Mouse (Mus musculus): Measurements from ENCODE around the gene Defb36. TPM values are rescaled to one million over a fixed set of nuclear protein-coding genes. Genes with fewer than 3 reads are reported as not detected.

Defb36 gene
- polyA plus RNA-seq, 1 experiment, result not detected

GRCm38 (mm10) chr2:152601275-152601960, 2.7 kb upstream of the Defb36 start:
- Histone ChIP-seq H3K4me1 (ENCODE audit: control insufficient read depth, insufficient read depth, insufficient read length, low read length) (no peaks in the 10 kb centered on the region), H3K27me3 (ENCODE audit: control insufficient read depth, insufficient read depth, low read length) (no peaks in the 10 kb centered on the region), H3K36me3 (ENCODE audit: control insufficient read depth, insufficient read depth, low read length) (no peaks in the 10 kb centered on the region), H3K4me3 (ENCODE audit: low read depth, low read length) (no peak overlapping the region), H3K27ac (ENCODE audit: insufficient read depth, low read depth, low read length) (no peak overlapping the region)
- peak; percentile 17; the same call in 1 of the 2 replicates for TF ChIP-seq CTCF (IDR thresholded peaks at IDR 0.05; ENCODE audit: extremely low read depth, insufficient read length, insufficient replicate concordance, low read depth, low read length)
- no peak for TF ChIP-seq POLR2A (IDR thresholded peaks at IDR 0.05; ENCODE audit: low read depth, low read length)
- 68% methylated on average over 4 of the region's 4 CpGs for WGBS

GRCm38 (mm10) chr2:152607746-152608145, 3.6 kb downstream of the Defb36 start:
- Histone ChIP-seq H3K4me1 (ENCODE audit: control insufficient read depth, insufficient read depth, insufficient read length, low read length) (no peaks in the 10 kb centered on the region), H3K4me3 (ENCODE audit: low read depth, low read length) (no peak overlapping the region), H3K27me3 (ENCODE audit: control insufficient read depth, insufficient read depth, low read length) (no peaks in the 10 kb centered on the region), H3K36me3 (ENCODE audit: control insufficient read depth, insufficient read depth, low read length) (no peaks in the 10 kb centered on the region), H3K27ac (ENCODE audit: insufficient read depth, low read depth, low read length) (no peak overlapping the region)
- 58% methylated on average over 6 of the region's 6 CpGs for WGBS
- TF ChIP-seq POLR2A (IDR thresholded peaks at IDR 0.05; ENCODE audit: low read depth, low read length) (no peak), CTCF (IDR thresholded peaks at IDR 0.05; ENCODE audit: extremely low read depth, insufficient read length, insufficient replicate concordance, low read depth, low read length) (no peak)

- no peaks in the 10 kb centered on the region for H3K36me3 ChIP-seq (ENCODE audit: control insufficient read depth, insufficient read depth, low read length)
- TF ChIP-seq CTCF (IDR thresholded peaks at IDR 0.05; ENCODE audit: extremely low read depth, insufficient read length, insufficient replicate concordance, low read depth, low read length) (no peak), POLR2A (IDR thresholded peaks at IDR 0.05; ENCODE audit: low read depth, low read length) (no peak)
- H3K4me3 ChIP-seq (ENCODE audit: low read depth, low read length), result no peak overlapping the region
- WGBS, result 93% methylated on average over 1 of the region's 1 CpGs
- H3K27ac ChIP-seq (ENCODE audit: insufficient read depth, low read depth, low read length), result no peak overlapping the region
- no peaks in the 10 kb centered on the region for H3K27me3 ChIP-seq (ENCODE audit: control insufficient read depth, insufficient read depth, low read length)
- no peaks in the 10 kb centered on the region for H3K4me1 ChIP-seq (ENCODE audit: control insufficient read depth, insufficient read depth, insufficient read length, low read length)
These were observed 4.6 kb downstream of the Defb36 start for GRCm38 (mm10) chr2:152608719-152609118.

- Histone ChIP-seq H3K27me3 (ENCODE audit: control insufficient read depth, insufficient read depth, low read length) (no peaks in the 10 kb centered on the region), H3K36me3 (ENCODE audit: control insufficient read depth, insufficient read depth, low read length) (no peaks in the 10 kb centered on the region), H3K27ac (ENCODE audit: insufficient read depth, low read depth, low read length) (no peak overlapping the region), H3K4me1 (ENCODE audit: control insufficient read depth, insufficient read depth, insufficient read length, low read length) (no peaks in the 10 kb centered on the region), H3K4me3 (ENCODE audit: low read depth, low read length) (no peak overlapping the region)
- 56% methylated on average over 7 of the region's 8 CpGs for WGBS
- no peak for TF ChIP-seq POLR2A (IDR thresholded peaks at IDR 0.05; ENCODE audit: low read depth, low read length)
- TF ChIP-seq CTCF (IDR thresholded peaks at IDR 0.05; ENCODE audit: extremely low read depth, insufficient read length, insufficient replicate concordance, low read depth, low read length), result no peak
These were observed 8.1 kb downstream of the Defb36 start for GRCm38 (mm10) chr2:152612193-152612592.

- WGBS, result 16% methylated on average over 7 of the region's 7 CpGs
- Histone ChIP-seq H3K36me3 (ENCODE audit: control insufficient read depth, insufficient read depth, low read length) (no peaks in the 10 kb centered on the region), H3K27ac (ENCODE audit: insufficient read depth, low read depth, low read length) (no peak overlapping the region), H3K27me3 (ENCODE audit: control insufficient read depth, insufficient read depth, low read length) (no peaks in the 10 kb centered on the region), H3K4me3 (ENCODE audit: low read depth, low read length) (no peak overlapping the region), H3K4me1 (ENCODE audit: control insufficient read depth, insufficient read depth, insufficient read length, low read length) (no peaks in the 10 kb centered on the region)
- TF ChIP-seq POLR2A (IDR thresholded peaks at IDR 0.05; ENCODE audit: low read depth, low read length), result no peak
- peak; percentile 74; the same call in 1 of the 2 replicates for TF ChIP-seq CTCF (IDR thresholded peaks at IDR 0.05; ENCODE audit: extremely low read depth, insufficient read length, insufficient replicate concordance, low read depth, low read length)
These were observed 11.4 kb downstream of the Defb36 start for GRCm38 (mm10) chr2:152615563-152615962.

GRCm38 (mm10) chr2:152616470-152616869, 12.3 kb downstream of the Defb36 start:
- no peaks in the 10 kb centered on the region for H3K27me3 ChIP-seq (ENCODE audit: control insufficient read depth, insufficient read depth, low read length)
- WGBS, result 67% methylated on average over 6 of the region's 6 CpGs
- no peaks in the 10 kb centered on the region for H3K4me1 ChIP-seq (ENCODE audit: control insufficient read depth, insufficient read depth, insufficient read length, low read length)
- no peak overlapping the region for H3K4me3 ChIP-seq (ENCODE audit: low read depth, low read length)
- TF ChIP-seq CTCF (IDR thresholded peaks at IDR 0.05; ENCODE audit: extremely low read depth, insufficient read length, insufficient replicate concordance, low read depth, low read length) (no peak), POLR2A (IDR thresholded peaks at IDR 0.05; ENCODE audit: low read depth, low read length) (no peak)
- no peaks in the 10 kb centered on the region for H3K36me3 ChIP-seq (ENCODE audit: control insufficient read depth, insufficient read depth, low read length)
- H3K27ac ChIP-seq (ENCODE audit: insufficient read depth, low read depth, low read length), result no peak overlapping the region

GRCm38 (mm10) chr2:152617374-152617773, 13.2 kb downstream of the Defb36 start:
- no peaks in the 10 kb centered on the region for H3K4me1 ChIP-seq (ENCODE audit: control insufficient read depth, insufficient read depth, insufficient read length, low read length)
- H3K36me3 ChIP-seq (ENCODE audit: control insufficient read depth, insufficient read depth, low read length), result no peaks in the 10 kb centered on the region
- no peaks in the 10 kb centered on the region for H3K27me3 ChIP-seq (ENCODE audit: control insufficient read depth, insufficient read depth, low read length)
- H3K27ac ChIP-seq (ENCODE audit: insufficient read depth, low read depth, low read length), result no peak overlapping the region
- H3K4me3 ChIP-seq (ENCODE audit: low read depth, low read length), result no peak overlapping the region
- TF ChIP-seq CTCF (IDR thresholded peaks at IDR 0.05; ENCODE audit: extremely low read depth, insufficient read length, insufficient replicate concordance, low read depth, low read length) (no peak), POLR2A (IDR thresholded peaks at IDR 0.05; ENCODE audit: low read depth, low read length) (no peak)
- 61% methylated on average over 5 of the region's 5 CpGs for WGBS

Measured in small intestine, adult 2 months (tissue).